Mouse (Mus musculus): ENCODE measurements around the gene 1810024B03Rik. TPM values are rescaled to one million over a fixed set of nuclear protein-coding genes. Genes with fewer than 3 reads are reported as not detected.
"Not testable (repeated sequence)": the region's sequence is repeated elsewhere in the genome, so short reads cannot be mapped to it uniquely, and the experiment has no call there.

1810024B03Rik gene
- polyA plus RNA-seq, 2 experiments: 0.57 to 0.81 TPM

GRCm38 (mm10) chr2:127210701-127211100 is 2.6 kb upstream of the 1810024B03Rik start:
- H3K27me3 ChIP-seq (ENCODE audit: control insufficient read depth, insufficient read depth, low read length): no peaks in the 10 kb centered on the region
- WGBS (ENCODE audit: insufficient replicate concordance): 84% methylated on average over 11 of the region's 11 CpGs
- no peak for DNase-seq (ENCODE audit: low read depth in 3 of 3, low spot score in 3 of 3)
- no peaks in the 10 kb centered on the region for H3K9me3 ChIP-seq (ENCODE audit: control insufficient read depth, low read length)
- no peak overlapping the region for H3K27ac ChIP-seq
- no peak overlapping the region for H3K4me2 ChIP-seq (ENCODE audit: low read depth)
- no peak overlapping the region for H3K4me3 ChIP-seq (ENCODE audit: insufficient read depth in 1 of 2, low read depth in 2 of 2, low read length in 2 of 2)
- peaks cover 7 to 12% of the 10 kb centered on the region in 2 experiments; a peak in 3 of 4 replicates for H3K4me1 ChIP-seq (replicated peaks; ENCODE audit: control insufficient read depth in 2 of 2, insufficient read depth in 2 of 2, low read length in 1 of 2)
- TF ChIP-seq EP300 (IDR thresholded peaks at IDR 0.05; ENCODE audit: low read depth) (no peak), CTCF (IDR thresholded peaks at IDR 0.05; ENCODE audit: low read depth) (no peak)
- no peak for ATAC-seq (ENCODE audit: insufficient read depth)
- H3K36me3 ChIP-seq (replicated peaks; ENCODE audit: control insufficient read depth, insufficient read depth, low read depth): peaks cover 49% of the 10 kb centered on the region
- H3K9ac ChIP-seq (replicated peaks): no peak overlapping the region

DNA sequence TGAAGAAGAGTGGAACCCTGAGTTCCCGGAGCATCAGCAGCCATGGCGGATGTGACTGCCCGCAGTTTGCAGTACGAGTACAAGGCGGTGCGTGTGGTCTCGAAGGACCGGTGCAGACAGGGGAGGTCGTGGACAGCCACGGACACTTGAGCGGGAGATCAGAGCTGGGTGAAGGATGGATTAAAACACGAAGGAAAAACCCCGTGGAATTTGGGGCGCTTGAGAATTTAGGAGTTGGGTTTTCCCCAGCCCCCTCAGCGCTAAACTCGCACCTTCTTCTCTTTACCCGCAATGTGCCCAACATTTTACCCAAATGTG is 331 bp upstream of the 1810024B03Rik start:
- no peak for DNase-seq (ENCODE audit: low read depth in 3 of 3, low spot score in 3 of 3)
- Histone ChIP-seq H3K9ac (replicated peaks) (peak overlapping the region; percentile 82), H3K4me1 (replicated peaks; ENCODE audit: control insufficient read depth in 2 of 2, insufficient read depth in 2 of 2, low read length in 1 of 2) (peaks cover 7 to 12% of the 10 kb centered on the region in 2 experiments; a peak in 3 of 4 replicates), H3K4me3 (ENCODE audit: insufficient read depth in 1 of 2, low read depth in 2 of 2, low read length in 2 of 2) (peak overlapping the region; percentile 80 to 85), H3K27ac (peak overlapping the region; percentile 3), H3K27me3 (ENCODE audit: control insufficient read depth, insufficient read depth, low read length) (no peaks in the 10 kb centered on the region), H3K4me2 (ENCODE audit: low read depth) (peak overlapping the region; percentile 89), H3K36me3 (replicated peaks; ENCODE audit: control insufficient read depth, insufficient read depth, low read depth) (peaks cover 30% of the 10 kb centered on the region), H3K9me3 (ENCODE audit: control insufficient read depth, low read length) (no peaks in the 10 kb centered on the region)
- 0% methylated on average over 17 of the region's 17 CpGs for WGBS (ENCODE audit: insufficient replicate concordance)
- ATAC-seq (ENCODE audit: insufficient read depth): no peak; the same call in 1 of the 2 replicates
- no peak for TF ChIP-seq EP300 (IDR thresholded peaks at IDR 0.05; ENCODE audit: low read depth)
- TF ChIP-seq CTCF (IDR thresholded peaks at IDR 0.05; ENCODE audit: low read depth): no peak

DNA sequence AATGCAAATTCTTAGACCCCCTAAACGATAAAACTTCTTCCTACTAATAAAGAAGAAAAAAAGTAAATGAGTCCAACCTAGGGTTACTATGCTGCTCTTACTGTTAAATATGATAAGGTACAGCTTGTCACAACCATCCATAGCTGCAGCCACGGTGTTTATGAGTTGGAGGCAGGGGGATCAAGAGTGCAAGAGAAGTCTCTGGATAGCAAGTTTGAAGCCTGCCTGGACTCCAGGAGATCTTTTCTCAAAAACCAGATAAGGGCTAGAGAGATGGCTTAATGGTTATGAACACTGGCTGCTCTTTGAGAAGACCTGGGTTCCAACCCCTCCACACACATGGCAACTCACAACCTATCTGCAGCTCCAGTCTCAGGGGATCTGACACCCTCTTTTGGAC is 1.2 kb downstream of the 1810024B03Rik start:
- Histone ChIP-seq H3K9ac (replicated peaks) (no peak overlapping the region), H3K4me2 (ENCODE audit: low read depth) (peak overlapping the region; percentile 89), H3K4me3 (ENCODE audit: insufficient read depth in 1 of 2, low read depth in 2 of 2, low read length in 2 of 2) (0 out of 4 replicates have a peak overlapping the region, but pooled peaks of 1 of the 2 experiments have one; percentile 85), H3K4me1 (replicated peaks; ENCODE audit: control insufficient read depth in 2 of 2, insufficient read depth in 2 of 2, low read length in 1 of 2) (peaks cover 7 to 12% of the 10 kb centered on the region in 2 experiments; a peak in 3 of 4 replicates), H3K27ac (no peak overlapping the region), H3K9me3 (ENCODE audit: control insufficient read depth, low read length) (no peaks in the 10 kb centered on the region), H3K27me3 (ENCODE audit: control insufficient read depth, insufficient read depth, low read length) (no peaks in the 10 kb centered on the region), H3K36me3 (replicated peaks; ENCODE audit: control insufficient read depth, insufficient read depth, low read depth) (peaks cover 18% of the 10 kb centered on the region)
- DNase-seq (ENCODE audit: low read depth in 3 of 3, low spot score in 3 of 3) (no peak), ATAC-seq (ENCODE audit: insufficient read depth) (no peak)
- WGBS (ENCODE audit: insufficient replicate concordance): 65% methylated on average over 2 of the region's 2 CpGs
- TF ChIP-seq EP300 (IDR thresholded peaks at IDR 0.05; ENCODE audit: low read depth): no peak
- TF ChIP-seq CTCF (IDR thresholded peaks at IDR 0.05; ENCODE audit: low read depth): no peak

- ATAC-seq (ENCODE audit: insufficient read depth); H3K36me3 ChIP-seq (replicated peaks; ENCODE audit: control insufficient read depth, insufficient read depth, low read depth); H3K27ac ChIP-seq; H3K9me3 ChIP-seq (ENCODE audit: control insufficient read depth, low read length); H3K4me3 ChIP-seq (ENCODE audit: insufficient read depth in 1 of 2, low read depth in 2 of 2, low read length in 2 of 2); H3K27me3 ChIP-seq (ENCODE audit: control insufficient read depth, insufficient read depth, low read length); DNase-seq (ENCODE audit: low read depth in 3 of 3, low spot score in 3 of 3); H3K4me2 ChIP-seq (ENCODE audit: low read depth); H3K9ac ChIP-seq (replicated peaks): not testable (repeated sequence)
- H3K4me1 ChIP-seq (replicated peaks; ENCODE audit: control insufficient read depth in 2 of 2, insufficient read depth in 2 of 2, low read length in 1 of 2): peaks cover 7 to 12% of the 10 kb centered on the region in 2 experiments; a peak in 3 of 4 replicates
- WGBS (ENCODE audit: insufficient replicate concordance): 74% methylated on average over 4 of the region's 4 CpGs
Observed at GRCm38 (mm10) chr2:127205936-127206335, 2.1 kb downstream of the 1810024B03Rik start.

GRCm38 (mm10) chr2:127204932-127205331 is 3.1 kb downstream of the 1810024B03Rik start:
- TF ChIP-seq CTCF (IDR thresholded peaks at IDR 0.05; ENCODE audit: low read depth) (peak; percentile 81), EP300 (IDR thresholded peaks at IDR 0.05; ENCODE audit: low read depth) (no peak)
- Histone ChIP-seq H3K36me3 (replicated peaks; ENCODE audit: control insufficient read depth, insufficient read depth, low read depth) (peaks cover 2% of the 10 kb centered on the region), H3K4me3 (ENCODE audit: insufficient read depth in 1 of 2, low read depth in 2 of 2, low read length in 2 of 2) (no peak overlapping the region), H3K9me3 (ENCODE audit: control insufficient read depth, low read length) (no peaks in the 10 kb centered on the region), H3K9ac (replicated peaks) (no peak overlapping the region), H3K4me2 (ENCODE audit: low read depth) (no peak overlapping the region), H3K27me3 (ENCODE audit: control insufficient read depth, insufficient read depth, low read length) (no peaks in the 10 kb centered on the region), H3K4me1 (replicated peaks; ENCODE audit: control insufficient read depth in 2 of 2, insufficient read depth in 2 of 2, low read length in 1 of 2) (peaks cover 7 to 12% of the 10 kb centered on the region in 2 experiments; a peak in 3 of 4 replicates), H3K27ac (no peak overlapping the region)
- ATAC-seq (ENCODE audit: insufficient read depth) (no peak), DNase-seq (ENCODE audit: low read depth in 3 of 3, low spot score in 3 of 3) (peak; percentile 37 to 52 (median 39))
- whole genome bisulfite sequencing (ENCODE audit: insufficient replicate concordance): 19% methylated on average over 3 of the region's 3 CpGs
